Mouse (Mus musculus) gonadal fat pad, adult 2 months (tissue): ENCODE measurements around the gene Hpcal1. TPM values are rescaled to one million over a fixed set of nuclear protein-coding genes. Genes with fewer than 3 reads are reported as not detected.

Experiments
- DNase-seq: peaks from one replicate; pipeline ENCODE4 v3.0.0-alpha.2; 2012; ENCODE audit warnings: low read depth
- polyA plus RNA-seq: library from polyadenylated mRNA; depleted of rRNA; stranded (reverse); fragments of >200 nt; gene quantifications from 2 replicates; pipeline ENCODE4 v1.2.3, GENCODE M21; 2012

Hpcal1 gene
- polyA plus RNA-seq, 1 experiment = 141 TPM

DNA sequence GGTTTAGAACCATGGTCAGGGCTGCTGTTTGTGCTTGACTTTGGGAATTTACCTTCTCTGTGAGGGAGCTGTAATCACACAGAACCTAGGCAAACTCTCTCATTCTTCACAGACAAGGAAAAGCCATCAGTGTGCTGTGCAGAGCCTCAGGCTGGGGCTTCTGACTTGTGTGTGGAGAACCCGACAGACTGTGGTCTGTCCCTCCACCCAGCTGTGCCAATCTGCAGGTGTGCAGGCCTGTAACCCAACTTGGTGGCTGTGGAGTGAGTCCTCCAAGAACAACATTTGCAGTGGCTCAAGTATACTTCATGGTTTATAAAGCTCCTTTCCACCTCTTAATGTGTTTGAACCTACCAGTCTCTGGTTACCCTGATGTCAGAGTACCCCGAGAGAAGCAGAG lies 4.5 kb upstream of the Hpcal1 start:
- no peak for DNase-seq

DNA sequence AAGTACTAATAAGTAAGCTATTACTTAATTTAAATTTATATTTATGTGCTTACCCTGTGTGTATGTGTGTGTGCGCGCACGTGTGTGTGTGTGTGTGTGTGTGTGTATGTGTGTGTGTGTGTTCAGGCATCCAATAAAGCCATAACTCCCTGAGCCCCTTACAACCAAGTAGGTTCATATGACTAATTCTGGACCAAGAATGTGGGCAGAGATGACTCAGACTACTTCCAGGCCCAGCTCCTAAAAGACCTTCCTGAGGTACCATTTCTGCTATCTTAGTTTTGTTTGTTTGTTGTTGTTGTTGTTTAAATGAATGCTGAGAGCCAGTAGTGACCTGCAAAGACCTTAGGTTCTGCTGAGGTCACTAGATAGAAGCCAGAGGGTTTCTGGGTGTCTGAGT lies 1.7 kb upstream of the Hpcal1 start:
- no peak for DNase-seq

DNA sequence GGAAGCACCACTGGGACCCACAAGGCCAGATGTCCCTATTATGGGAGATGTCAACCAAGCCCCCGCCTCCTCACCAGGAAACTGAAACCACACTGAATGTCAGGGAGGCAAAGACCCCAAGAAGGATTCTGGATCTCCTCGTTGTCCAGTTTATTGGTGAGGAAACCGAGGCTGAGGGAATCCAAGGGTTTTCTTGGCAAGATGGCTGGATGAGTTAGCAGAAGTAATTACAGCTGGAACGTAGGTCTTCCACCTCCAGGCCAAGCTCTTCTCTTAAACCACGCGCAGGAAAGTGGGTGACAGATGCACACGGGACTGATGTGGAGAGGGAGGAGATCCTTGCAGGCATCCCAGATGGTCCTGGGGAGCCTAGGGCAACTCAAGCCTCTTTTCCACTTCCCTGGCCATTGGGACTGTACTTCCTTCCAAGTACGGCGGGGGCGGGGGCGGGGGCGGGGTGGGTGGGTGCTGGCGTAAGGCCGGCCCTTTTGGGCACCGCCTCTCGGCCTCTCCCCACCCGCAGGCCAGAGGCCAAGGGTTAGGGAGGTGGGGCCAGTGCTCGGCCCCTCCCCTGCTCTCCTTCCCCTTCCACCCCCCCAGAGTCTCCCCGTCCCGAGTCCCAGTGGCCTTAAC lies 609 bp upstream of the Hpcal1 start:
- DNase-seq = no peak

DNA sequence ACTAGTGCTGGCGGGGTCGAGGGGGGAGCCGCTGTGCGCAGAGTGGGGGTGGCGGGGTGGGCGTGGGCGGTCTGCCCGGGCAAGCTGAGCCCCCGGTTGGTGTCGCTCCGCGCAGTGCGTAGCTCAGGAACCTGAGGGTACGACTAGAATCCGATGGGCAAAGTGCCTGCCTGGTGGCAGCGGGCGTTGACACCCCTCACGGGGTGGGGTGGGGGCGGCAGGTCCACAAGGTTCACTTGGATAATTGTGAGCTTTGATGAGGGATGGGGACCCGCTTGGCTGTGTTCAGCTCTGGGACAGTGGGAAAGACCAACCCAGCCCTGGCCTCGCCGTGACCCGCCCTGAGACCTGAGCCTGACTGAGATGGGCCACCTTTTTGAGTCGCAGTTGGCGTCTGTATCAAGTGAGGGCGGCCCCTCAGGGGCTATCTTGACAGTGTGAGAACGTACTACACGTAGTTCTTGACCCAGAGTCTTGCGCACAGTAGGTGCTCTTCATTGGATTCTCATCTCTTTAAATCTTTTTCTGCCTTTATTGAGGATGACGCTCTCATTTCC lies 742 bp downstream of the Hpcal1 start:
- no peak for DNase-seq

DNA sequence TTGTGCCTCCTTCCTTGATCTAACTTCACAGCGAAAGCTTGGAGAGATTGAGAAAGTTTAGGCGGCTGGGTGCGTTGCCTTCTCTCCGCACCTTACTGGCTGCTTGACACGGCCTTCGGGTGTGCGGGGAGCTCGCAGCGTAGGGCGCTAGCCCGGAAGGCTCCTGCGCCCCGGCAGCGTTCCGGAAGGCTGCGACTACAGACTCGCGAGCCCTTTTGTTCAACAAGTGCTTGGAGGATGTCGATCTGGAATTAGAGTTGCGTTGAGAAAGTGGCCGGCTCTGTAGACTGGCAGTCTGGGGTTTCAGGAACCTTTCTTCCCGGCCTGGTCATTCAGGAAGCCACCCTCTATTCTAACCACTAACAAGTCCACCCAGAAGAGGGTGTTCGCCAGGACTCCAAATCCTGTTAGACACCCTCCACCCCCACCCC lies 1.2 kb downstream of the Hpcal1 start:
- no peak for DNase-seq

DNA sequence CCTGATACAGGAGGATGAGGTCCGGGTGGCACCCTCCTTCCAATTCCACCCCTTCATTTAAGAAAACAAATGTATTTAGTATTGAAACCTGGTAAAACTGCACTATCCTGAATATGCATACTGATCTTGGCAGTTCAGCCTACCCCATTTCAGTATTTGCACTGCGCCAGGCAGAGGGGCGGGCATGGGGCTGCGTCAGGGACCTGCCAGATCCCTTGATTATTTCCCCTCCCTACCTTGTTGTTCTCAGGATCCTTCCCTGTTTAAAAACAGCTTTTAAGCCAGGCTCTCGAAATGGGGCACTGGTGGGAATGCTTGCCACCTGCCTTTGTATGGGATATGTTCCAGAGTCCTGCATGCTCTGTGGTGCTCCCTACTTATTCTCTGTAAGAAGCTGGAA lies 1.7 kb downstream of the Hpcal1 start:
- no peak for DNase-seq

DNA sequence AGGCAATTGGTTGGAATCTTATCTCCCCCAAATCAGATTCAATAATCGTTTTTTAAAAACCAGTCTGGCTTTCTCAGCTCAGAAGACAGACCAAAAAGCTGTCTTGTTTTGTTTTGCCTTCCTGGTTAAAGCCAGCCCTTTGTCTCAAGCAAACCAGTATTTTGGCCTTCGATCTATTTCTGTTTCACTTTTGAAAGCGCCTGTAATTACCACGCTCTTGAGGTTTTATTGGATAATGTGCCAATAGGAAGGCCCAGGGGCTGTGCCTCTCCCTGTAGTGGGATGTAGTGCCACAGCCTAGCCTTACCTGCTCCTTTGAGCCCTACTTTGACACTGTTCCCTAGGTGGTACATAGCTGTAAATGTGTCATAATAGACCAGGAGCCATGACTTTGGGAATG lies 2.3 kb downstream of the Hpcal1 start:
- DNase-seq = no peak

DNA sequence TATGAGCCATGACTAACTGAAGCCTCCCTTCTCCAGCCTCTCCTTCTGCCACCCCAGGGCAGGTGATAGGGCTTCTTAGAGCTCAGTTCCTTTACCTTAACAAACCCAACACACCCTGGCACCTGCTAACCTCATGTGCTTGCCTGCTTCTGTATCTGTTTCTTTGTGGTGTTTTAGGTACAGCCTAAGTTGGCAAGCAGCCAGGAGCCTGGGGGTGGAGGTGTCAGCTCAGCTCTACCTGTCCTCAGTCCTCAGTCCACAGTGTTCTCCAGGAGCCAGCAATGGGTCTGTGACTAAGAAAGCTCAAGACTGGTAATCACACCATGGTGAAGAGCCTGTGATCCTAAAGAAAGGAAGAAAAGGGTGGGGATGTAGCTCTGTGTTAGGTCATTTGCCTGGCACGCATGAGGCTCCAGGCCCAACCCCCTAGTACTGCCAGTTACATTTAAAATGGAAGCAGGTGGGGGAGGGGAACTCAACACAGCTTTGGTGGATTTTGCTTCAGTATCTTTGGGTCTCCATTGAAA lies 4.0 kb downstream of the Hpcal1 start:
- no peak for DNase-seq

DNA sequence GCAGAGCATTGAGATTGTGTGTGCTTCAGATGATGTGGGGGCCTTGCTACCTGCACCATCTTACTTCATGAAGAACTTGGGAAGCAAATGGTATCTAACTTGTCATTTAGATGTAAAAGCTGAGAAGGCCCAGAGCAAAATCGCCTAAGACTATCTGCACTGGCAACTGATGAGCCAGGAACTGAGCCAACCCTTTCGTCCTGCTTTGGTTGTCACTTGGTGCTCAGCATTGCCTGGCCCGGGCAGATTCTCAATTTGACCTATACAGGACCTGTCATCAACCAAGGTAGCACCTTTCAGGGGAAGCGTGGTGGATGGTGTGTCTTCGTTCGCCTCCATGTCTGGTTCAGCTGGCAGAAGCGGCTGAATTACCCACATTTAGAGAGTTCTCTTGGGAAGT lies 5.7 kb downstream of the Hpcal1 start:
- DNase-seq = no peak

DNA sequence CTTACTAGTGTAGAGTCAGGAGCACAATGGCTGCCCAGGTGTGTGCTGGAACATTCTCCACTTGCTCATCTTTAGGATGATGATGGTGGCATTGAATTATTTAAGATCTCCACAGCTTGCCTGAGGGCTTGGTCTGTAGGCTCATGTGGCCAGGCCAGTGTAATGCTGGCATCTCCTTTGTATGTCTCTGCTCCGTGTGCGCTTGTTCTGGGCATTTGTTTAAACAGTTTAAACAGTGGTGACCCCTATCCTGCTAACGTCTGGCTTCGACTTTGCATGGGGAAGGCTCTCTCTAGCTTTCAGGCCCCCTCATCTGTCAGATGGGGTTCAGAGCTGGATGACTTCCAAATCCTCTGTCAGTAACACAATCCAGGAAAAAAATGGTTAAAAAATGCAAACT lies 8.3 kb downstream of the Hpcal1 start:
- no peak for DNase-seq

DNA sequence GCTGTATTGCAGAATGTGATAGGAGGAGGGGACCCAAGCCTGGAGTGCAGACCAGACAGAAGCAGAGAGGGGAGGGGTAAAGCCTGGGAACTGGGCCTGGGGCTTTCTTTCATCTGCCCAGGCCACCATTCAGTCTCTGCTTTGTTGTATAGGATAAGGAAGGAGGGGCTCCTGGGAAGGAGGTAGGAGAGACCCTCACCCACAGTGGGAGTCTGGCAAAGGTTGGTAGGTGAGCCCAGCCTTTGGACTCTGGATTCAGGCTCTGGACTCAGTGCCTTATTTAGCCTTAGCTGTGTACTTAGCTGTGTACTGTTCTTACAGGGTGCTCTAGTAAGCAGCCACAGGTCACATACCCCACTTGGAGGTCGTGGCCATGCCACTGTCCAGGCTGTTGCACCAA lies 8.8 kb downstream of the Hpcal1 start:
- no peak for DNase-seq

DNA sequence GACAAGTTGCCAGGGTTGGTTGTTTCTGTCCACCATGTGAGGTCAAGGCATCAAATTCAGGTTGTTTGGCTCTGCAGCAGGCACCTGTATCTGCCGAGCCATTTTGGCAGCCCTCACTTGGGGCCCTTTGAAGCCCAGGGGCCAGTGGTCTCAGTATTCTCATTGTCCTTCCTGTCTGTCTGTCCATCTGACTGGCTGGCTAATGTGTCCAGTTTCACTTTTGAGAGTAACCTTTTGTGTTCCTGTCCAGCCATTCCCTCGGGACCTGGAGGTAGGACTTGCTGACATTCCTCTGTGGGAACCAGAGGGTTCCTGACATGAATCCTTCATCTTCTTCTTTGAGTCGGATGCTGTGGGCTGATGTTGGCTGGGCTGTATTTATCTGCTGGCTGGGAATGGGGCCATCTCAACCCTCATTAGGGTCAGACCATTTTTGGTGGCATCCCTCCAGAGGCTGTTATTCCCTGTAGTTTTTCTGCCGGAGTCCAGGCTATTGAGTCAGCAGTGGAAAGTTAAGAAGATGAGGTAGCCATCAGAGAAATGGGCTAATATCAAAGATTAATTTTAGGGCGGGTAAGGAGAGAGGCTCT lies 10.6 kb downstream of the Hpcal1 start:
- no peak for DNase-seq

DNA sequence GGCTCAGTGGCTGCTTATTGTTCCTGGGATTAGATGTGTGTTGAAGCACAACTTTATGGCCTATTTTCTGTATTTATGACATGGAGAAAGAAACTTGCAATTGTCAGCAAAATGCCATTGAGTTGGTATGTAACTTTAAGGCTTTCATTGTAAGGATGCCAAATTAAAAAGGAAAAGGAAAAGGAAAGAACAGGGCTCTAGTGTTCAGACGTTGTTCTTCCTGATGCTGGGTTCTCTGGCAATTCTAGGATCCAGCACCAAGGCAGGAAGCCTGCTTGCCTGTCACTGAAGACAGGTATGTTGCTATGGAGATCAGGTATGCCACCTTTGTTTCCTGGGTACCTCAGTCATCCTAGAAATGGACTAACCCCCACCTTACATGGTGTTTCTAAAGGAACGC lies 11.1 kb downstream of the Hpcal1 start:
- no peak for DNase-seq

DNA sequence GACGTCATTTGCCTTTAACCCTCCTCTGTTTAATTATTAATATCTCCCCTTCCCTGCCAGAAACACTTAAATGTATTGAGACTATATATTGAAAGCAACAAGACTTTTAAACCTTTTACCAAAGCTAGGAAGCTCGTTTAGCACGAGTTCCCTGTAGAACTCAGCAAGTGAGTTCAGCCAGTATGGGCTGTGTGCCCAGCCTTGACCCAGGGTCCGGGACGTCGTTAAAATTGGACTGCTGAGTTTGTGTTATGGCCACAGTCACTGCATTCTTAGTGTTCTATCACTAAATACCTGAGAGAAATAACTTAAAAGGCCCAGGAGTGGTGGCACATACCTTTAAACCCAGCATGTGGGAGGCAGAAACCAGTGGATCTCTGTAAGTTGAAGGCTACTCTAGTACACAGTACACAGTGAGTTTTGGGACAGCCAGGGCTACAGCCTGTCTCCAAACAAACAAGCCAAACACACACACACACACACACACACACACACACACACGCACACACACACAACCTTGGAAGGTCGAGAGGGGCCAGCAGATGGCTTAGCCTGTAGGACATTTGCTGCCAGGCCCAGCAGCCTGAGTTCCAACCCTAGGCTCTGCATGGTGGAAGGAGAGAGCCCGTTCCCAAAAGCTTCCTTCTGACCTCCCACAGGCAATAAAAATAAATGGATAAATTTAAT lies 11.7 kb downstream of the Hpcal1 start:
- no peak for DNase-seq

DNA sequence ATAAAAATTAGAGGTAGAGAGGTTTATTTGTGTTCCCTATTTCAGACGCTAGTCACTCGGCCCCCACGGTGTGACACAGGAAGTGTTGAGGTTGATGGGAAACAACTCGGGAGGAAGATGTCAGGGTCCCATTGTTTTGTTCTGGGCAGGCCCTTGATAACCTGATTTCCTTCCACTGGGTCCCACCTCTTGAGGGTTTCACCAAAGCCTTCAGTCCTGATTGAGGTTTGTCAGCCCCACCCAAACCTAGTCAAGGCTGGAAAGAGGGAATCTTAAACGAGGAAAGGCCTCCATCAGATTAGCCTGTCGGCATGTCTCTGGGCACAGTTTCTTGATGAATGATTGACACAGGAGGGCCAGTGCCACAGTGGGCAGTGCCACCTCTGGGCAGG lies 12.3 kb downstream of the Hpcal1 start:
- no peak for DNase-seq

DNA sequence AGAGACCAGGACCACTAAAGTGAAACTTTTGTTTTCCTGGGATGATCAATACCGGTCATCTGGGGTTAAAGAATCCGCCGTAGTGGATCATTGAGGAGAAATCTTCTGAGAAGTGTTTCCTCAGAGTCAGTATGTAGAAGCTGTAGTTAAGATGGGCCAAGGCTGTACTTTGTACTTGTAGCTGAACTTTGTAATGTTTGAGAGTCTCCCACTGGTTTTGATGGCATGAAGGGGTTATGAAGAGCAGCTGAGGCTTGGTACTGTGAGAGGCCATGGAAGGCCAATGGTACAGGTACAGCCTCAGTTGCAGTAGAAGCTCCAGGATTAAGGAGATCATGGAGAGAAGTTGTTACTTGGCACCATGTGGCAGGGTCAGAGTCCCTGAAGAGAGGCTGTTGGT lies 13.2 kb downstream of the Hpcal1 start:
- no peak for DNase-seq

DNA sequence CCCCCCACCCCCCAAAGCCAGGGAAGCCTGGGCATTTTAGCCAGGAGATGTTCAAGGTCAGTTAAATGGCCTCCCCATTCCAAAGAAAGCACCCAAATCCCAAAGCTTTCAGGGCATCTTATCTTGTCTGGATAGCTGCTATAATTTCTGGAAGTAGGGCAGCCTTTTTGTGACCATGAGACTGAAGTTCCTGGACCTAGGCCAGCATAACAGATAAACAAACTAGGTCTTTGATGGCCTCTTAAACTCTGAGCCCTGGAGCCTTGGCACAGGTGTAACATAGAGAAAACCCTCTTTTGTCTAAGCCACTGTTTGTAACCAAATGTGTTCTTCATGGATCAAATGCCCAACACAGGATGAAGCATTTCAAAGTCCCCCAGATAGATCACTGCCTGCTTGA lies 16.8 kb downstream of the Hpcal1 start:
- DNase-seq = no peak

DNA sequence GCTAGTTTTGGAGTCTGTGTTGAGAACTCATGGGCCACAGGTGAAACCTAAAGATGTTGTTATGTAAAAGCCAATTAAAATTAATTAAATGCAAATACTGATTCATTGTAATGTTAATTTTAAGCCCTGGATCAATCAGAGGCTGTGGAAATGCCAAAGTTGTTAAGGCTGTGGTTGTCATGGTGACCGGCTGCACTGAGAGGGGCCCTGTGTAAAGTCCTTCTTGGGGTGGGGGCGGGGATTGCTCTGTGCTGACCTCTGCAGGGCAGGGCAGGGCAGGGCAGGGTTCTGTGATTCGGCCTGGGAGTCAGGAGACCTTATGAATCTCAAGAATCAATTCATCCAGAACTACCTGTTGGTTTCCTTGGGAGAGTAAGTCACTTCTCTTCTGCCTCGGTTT lies 18.8 kb downstream of the Hpcal1 start:
- DNase-seq = no peak

DNA sequence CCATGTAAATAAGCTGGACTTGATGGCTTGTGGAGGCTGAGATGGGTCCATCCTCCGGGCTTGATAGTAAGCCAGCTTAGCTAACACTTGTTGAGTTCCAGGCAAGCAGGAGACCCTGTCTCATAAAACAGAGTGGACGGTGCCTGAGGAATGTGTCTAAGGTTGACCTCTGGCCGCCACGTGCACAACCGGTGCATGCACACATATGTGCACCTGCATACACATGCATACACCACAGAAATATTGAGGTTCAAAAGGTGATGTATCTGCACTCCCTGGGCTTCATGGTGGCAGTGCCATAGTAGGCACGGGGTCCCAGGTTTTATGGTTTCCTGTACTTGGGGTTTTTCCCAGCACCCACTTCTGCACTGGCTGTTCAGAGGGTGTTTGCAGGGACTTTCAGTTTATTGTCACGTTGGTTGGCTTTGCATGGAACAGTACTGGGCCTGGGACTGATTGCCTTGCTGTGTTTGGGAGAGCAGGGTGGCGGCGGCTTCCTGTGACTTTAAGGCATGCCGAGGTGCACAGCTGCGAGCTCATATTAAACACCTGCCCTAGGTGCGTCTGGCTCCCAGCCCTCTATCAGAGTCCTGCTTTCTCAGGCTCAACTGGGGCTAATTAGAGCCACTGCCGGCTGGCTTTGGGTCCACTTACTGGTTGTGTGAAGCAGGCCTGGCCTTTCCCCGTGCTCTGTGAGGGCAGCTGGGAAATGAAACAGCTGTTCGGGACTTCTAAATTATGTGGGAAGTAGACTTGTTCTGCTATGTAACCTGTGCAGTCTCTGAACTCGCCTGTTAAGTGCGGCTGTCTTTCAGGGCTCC lies 19.5 kb downstream of the Hpcal1 start:
- no peak for DNase-seq

DNA sequence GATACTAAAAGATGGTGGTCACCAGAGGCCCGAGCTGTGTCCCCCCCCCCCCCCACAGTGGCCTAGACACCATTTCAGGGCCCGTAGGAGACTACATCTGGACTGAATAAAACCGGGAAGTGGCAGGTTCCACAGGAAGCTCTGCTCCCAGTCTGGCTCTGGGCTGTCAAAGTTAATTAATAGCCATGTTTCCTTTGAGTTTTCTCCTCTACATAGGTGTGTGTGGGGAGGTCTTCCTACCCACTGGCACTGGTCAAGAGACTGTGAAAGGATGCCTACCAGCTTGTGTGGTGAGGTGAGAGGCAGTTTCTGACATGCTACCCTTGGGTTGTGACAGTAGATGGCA lies 20.1 kb downstream of the Hpcal1 start:
- DNase-seq = no peak

DNA sequence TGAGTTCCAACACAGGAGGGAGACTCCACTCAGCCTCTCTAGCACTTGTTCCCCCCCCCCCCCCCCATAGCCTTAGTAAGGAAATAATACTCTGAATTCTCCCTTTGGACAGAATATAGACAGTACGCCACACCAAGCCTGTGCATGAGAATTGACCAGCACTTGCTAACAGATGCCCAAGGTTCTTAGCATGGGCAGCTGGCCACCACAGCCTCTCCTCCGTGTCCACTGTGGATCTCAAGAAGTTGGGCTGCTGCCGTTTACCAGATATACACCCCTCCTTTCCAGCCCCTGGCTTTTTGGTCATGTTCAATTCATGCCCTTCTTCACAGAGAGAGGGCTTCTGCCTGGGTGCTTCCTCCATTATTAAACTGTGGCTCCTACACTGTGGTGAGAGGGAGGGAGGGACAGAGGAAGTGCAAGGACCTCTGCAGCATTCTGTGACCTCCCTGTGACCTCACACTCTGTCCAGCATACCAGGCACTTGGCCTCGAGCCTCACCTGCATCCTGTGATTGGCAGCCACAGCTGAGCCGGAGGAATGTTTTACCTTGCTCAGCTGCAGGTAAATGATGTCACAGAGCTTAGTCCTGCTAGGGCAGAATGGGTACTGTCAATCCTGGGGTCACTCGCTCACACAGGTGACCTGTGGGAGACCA lies 21.2 kb downstream of the Hpcal1 start:
- no peak for DNase-seq

DNA sequence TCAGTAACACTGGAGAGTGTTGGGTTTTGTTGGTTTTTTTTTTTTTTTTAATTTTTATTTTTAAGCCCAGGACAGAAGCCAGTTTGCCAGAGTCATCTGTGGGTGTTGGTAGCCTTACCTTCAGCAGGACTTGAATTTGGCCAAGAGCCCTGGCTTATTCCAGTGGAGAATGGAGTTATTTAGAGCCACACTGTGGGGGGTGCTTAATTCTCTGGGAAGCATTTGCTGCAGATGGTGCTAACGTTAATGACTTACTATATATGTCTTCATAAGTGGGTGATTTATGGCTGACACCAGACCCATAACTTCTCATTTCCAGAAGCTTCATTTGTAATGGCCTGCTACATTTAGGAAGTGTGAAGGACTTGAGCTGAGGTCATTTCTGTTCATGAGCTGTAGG lies 21.9 kb downstream of the Hpcal1 start:
- DNase-seq = no peak
